Mouse (Mus musculus): Measurements from ENCODE around the gene Tecr.

DNA sequence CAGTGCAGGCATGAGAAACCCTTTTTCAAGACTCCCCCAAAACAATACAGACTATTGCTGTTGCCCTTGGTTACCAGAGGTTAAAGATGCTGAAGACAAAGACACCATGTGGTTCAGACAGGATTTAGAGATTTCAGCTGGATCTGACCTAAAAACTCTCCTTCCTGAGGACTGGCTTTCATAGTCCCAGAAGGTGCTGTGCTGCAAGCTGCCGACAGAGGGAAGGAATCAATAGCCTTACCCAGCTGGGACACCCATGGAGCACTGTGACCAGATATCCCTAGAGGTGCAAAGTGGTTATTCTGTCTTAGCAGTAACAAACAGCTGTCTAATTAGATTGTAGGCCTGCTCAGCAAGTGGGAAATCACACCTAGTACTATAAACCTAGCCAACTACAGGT lies 9.6 kb downstream of the Tecr start:
- no peak for TF ChIP-seq CTCF (IDR thresholded peaks at IDR 0.05)
- TF ChIP-seq POLR2A (IDR thresholded peaks at IDR 0.05; ENCODE audit: insufficient read depth, low read depth, low read length), result no peak

All from heart, adult 2 months (tissue).